Mouse (Mus musculus): ENCODE measurements around the gene Il21. TPM values are rescaled to one million over a fixed set of nuclear protein-coding genes. Genes with fewer than 3 reads are reported as not detected.

Gene Il21
- polyA plus RNA-seq, 2 experiments, result not detected

GRCm38 (mm10) chr3:37250967-37251366 is 18.5 kb upstream of the Il21 start:
- H3K4me1 ChIP-seq (ENCODE audit: control insufficient read depth, insufficient read depth, low read length), result no peaks in the 10 kb centered on the region
- no peak overlapping the region for H3K4me2 ChIP-seq (replicated peaks; ENCODE audit: low read depth, low read length, severe bottlenecking)
- no peak for TF ChIP-seq POLR2A (IDR thresholded peaks at IDR 0.05; ENCODE audit: borderline replicate concordance, extremely low read depth, insufficient read depth, insufficient read length)
- H3K27me3 ChIP-seq (ENCODE audit: control insufficient read depth, insufficient read depth, low read length), result no peaks in the 10 kb centered on the region
- H3K9ac ChIP-seq (ENCODE audit: low read depth, low read length, severe bottlenecking), result no peak overlapping the region
- H3K4me3 ChIP-seq (replicated peaks; ENCODE audit: low read length), result no peak overlapping the region
- no peak for DNase-seq (ENCODE audit: low spot score)
- no peak for ATAC-seq (ENCODE audit: low FRiP score, low read depth)
- H3K36me3 ChIP-seq (ENCODE audit: control insufficient read depth, insufficient read depth, low read length), result no peaks in the 10 kb centered on the region
- WGBS, result 90% methylated on average over 3 of the region's 3 CpGs
- no peaks in the 10 kb centered on the region for H3K9me3 ChIP-seq (ENCODE audit: control insufficient read depth, low read length)
- H3K27ac ChIP-seq (replicated peaks; ENCODE audit: low read depth, low read length), result no peak overlapping the region

DNA sequence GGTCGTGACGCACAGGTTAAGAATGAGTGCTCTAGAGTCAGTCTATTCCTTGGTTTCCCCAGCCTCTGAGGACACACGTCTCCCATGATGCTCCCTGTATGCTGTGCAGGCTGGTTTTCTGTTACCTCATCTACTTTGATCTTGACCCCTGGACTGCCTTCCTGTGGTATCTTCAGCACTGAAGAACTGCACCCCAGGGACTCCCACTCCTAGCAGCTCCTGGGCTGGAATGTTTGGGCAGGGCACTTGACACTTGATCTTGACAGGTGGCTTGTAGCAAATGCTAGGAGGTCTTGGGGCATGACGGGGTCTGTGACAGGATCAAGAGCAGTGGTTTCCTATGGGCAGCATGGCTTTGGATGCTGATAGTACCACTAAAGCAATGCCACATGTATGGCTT is 2.6 kb upstream of the Il21 start:
- 77% methylated on average over 4 of the region's 4 CpGs for WGBS
- H3K27me3 ChIP-seq (ENCODE audit: control insufficient read depth, insufficient read depth, low read length), result no peaks in the 10 kb centered on the region
- DNase-seq (ENCODE audit: low spot score) (no peak), ATAC-seq (ENCODE audit: low FRiP score, low read depth) (no peak)
- no peak overlapping the region for H3K4me3 ChIP-seq (replicated peaks; ENCODE audit: low read length)
- no peaks in the 10 kb centered on the region for H3K36me3 ChIP-seq (ENCODE audit: control insufficient read depth, insufficient read depth, low read length)
- no peak overlapping the region for H3K27ac ChIP-seq (replicated peaks; ENCODE audit: low read depth, low read length)
- no peaks in the 10 kb centered on the region for H3K9me3 ChIP-seq (ENCODE audit: control insufficient read depth, low read length)
- no peaks in the 10 kb centered on the region for H3K4me1 ChIP-seq (ENCODE audit: control insufficient read depth, insufficient read depth, low read length)
- no peak overlapping the region for H3K4me2 ChIP-seq (replicated peaks; ENCODE audit: low read depth, low read length, severe bottlenecking)
- TF ChIP-seq POLR2A (IDR thresholded peaks at IDR 0.05; ENCODE audit: borderline replicate concordance, extremely low read depth, insufficient read depth, insufficient read length), result no peak
- no peak overlapping the region for H3K9ac ChIP-seq (ENCODE audit: low read depth, low read length, severe bottlenecking)

- Histone ChIP-seq H3K27ac (replicated peaks; ENCODE audit: low read depth, low read length) (no peak overlapping the region), H3K27me3 (ENCODE audit: control insufficient read depth, insufficient read depth, low read length) (no peaks in the 10 kb centered on the region), H3K36me3 (ENCODE audit: control insufficient read depth, insufficient read depth, low read length) (no peaks in the 10 kb centered on the region), H3K4me3 (replicated peaks; ENCODE audit: low read length) (no peak overlapping the region), H3K9ac (ENCODE audit: low read depth, low read length, severe bottlenecking) (no peak overlapping the region), H3K4me1 (ENCODE audit: control insufficient read depth, insufficient read depth, low read length) (no peaks in the 10 kb centered on the region), H3K9me3 (ENCODE audit: control insufficient read depth, low read length) (no peaks in the 10 kb centered on the region), H3K4me2 (replicated peaks; ENCODE audit: low read depth, low read length, severe bottlenecking) (no peak overlapping the region)
- ATAC-seq (ENCODE audit: low FRiP score, low read depth) (no peak), DNase-seq (ENCODE audit: low spot score) (no peak)
- 73% methylated on average over 7 of the region's 7 CpGs for WGBS
- no peak for TF ChIP-seq POLR2A (IDR thresholded peaks at IDR 0.05; ENCODE audit: borderline replicate concordance, extremely low read depth, insufficient read depth, insufficient read length)
Measured at GRCm38 (mm10) chr3:37231153-37231552, 1.3 kb downstream of the Il21 start.

- H3K27ac ChIP-seq (replicated peaks; ENCODE audit: low read depth, low read length), result no peak overlapping the region
- ATAC-seq (ENCODE audit: low FRiP score, low read depth) (no peak), DNase-seq (ENCODE audit: low spot score) (no peak)
- 69% methylated on average over 11 of the region's 11 CpGs for WGBS
- H3K9ac ChIP-seq (ENCODE audit: low read depth, low read length, severe bottlenecking), result no peak overlapping the region
- no peak overlapping the region for H3K4me2 ChIP-seq (replicated peaks; ENCODE audit: low read depth, low read length, severe bottlenecking)
- no peaks in the 10 kb centered on the region for H3K9me3 ChIP-seq (ENCODE audit: control insufficient read depth, low read length)
- no peak for TF ChIP-seq POLR2A (IDR thresholded peaks at IDR 0.05; ENCODE audit: borderline replicate concordance, extremely low read depth, insufficient read depth, insufficient read length)
- H3K36me3 ChIP-seq (ENCODE audit: control insufficient read depth, insufficient read depth, low read length), result no peaks in the 10 kb centered on the region
- H3K4me1 ChIP-seq (ENCODE audit: control insufficient read depth, insufficient read depth, low read length), result no peaks in the 10 kb centered on the region
- no peaks in the 10 kb centered on the region for H3K27me3 ChIP-seq (ENCODE audit: control insufficient read depth, insufficient read depth, low read length)
- H3K4me3 ChIP-seq (replicated peaks; ENCODE audit: low read length), result no peak overlapping the region
Measured at GRCm38 (mm10) chr3:37229082-37229829, 3.2 kb downstream of the Il21 start.

- WGBS, result 92% methylated on average over 13 of the region's 13 CpGs
- no peak for TF ChIP-seq POLR2A (IDR thresholded peaks at IDR 0.05; ENCODE audit: borderline replicate concordance, extremely low read depth, insufficient read depth, insufficient read length)
- ATAC-seq (ENCODE audit: low FRiP score, low read depth) (no peak), DNase-seq (ENCODE audit: low spot score) (no peak)
- Histone ChIP-seq H3K4me3 (replicated peaks; ENCODE audit: low read length) (no peak overlapping the region), H3K9ac (ENCODE audit: low read depth, low read length, severe bottlenecking) (no peak overlapping the region), H3K27ac (replicated peaks; ENCODE audit: low read depth, low read length) (no peak overlapping the region), H3K36me3 (ENCODE audit: control insufficient read depth, insufficient read depth, low read length) (no peaks in the 10 kb centered on the region), H3K4me2 (replicated peaks; ENCODE audit: low read depth, low read length, severe bottlenecking) (no peak overlapping the region), H3K4me1 (ENCODE audit: control insufficient read depth, insufficient read depth, low read length) (no peaks in the 10 kb centered on the region), H3K27me3 (ENCODE audit: control insufficient read depth, insufficient read depth, low read length) (no peaks in the 10 kb centered on the region), H3K9me3 (ENCODE audit: control insufficient read depth, low read length) (no peaks in the 10 kb centered on the region)
Measured at GRCm38 (mm10) chr3:37225124-37225523, 7.3 kb downstream of the Il21 start.

Data from limb, embryonic 14.5 days (tissue).